Mouse (Mus musculus): ENCODE data around the gene Rnf157. TPM values are rescaled to one million over a fixed set of nuclear protein-coding genes. Genes with fewer than 3 reads are reported as not detected.
"Not testable (repeated sequence)": the region's sequence is repeated elsewhere in the genome, so short reads cannot be mapped to it uniquely, and the experiment has no call there.

The Rnf157 gene
- polyA plus RNA-seq, 1 experiment from 2014 or later: 4.9 TPM

DNA sequence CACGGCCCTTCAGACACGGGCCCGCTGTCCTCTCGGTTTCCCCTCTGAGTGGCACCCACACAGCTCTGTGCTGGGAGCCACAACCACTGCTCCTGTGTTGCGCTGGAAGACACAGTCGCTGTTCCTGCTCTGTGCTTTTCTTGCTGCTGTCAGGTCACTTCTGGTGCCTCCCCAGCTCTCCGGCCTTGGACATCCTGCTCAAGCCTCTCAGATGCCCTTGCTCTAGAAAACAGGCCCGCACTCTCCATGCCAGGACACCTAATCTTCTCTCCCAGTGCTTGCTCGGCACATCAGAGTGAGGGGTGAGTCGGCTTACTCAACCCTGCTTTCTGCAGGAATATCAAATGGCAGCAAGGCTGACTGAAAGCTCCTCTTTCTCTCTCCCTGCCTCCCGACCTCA lies 28.7 kb downstream of the Rnf157 start:
- Histone ChIP-seq H3K36me3 (ENCODE audit: control insufficient read depth, insufficient read depth) (no peaks in the 10 kb centered on the region), H3K9me3 (ENCODE audit: control insufficient read depth) (no peaks in the 10 kb centered on the region), H3K4me3 (ENCODE audit: low read depth, low read length) (no peak overlapping the region), H3K4me1 (replicated peaks; ENCODE audit: control insufficient read depth, insufficient read depth, low read length) (no peaks in the 10 kb centered on the region), H3K9ac (ENCODE audit: low read depth, low read length) (no peak overlapping the region), H3K4me2 (replicated peaks; ENCODE audit: low read depth) (no peak overlapping the region), H3K27ac (ENCODE audit: low read depth, low read length) (no peak overlapping the region), H3K27me3 (replicated peaks; ENCODE audit: control insufficient read depth, insufficient read depth, low read length) (no peaks in the 10 kb centered on the region)
- 88% methylated on average over 11 of the region's 11 CpGs for WGBS
- ATAC-seq: no peak
- TF ChIP-seq CTCF (IDR thresholded peaks at IDR 0.05; ENCODE audit: low read depth): no peak

- H3K4me3 ChIP-seq (ENCODE audit: low read depth, low read length); H3K9ac ChIP-seq (ENCODE audit: low read depth, low read length); H3K27ac ChIP-seq (ENCODE audit: low read depth, low read length); H3K4me2 ChIP-seq (replicated peaks; ENCODE audit: low read depth); H3K27me3 ChIP-seq (replicated peaks; ENCODE audit: control insufficient read depth, insufficient read depth, low read length); H3K36me3 ChIP-seq (ENCODE audit: control insufficient read depth, insufficient read depth); ATAC-seq; H3K9me3 ChIP-seq (ENCODE audit: control insufficient read depth); H3K4me1 ChIP-seq (replicated peaks; ENCODE audit: control insufficient read depth, insufficient read depth, low read length): not testable (repeated sequence)
- 83% methylated on average over 5 of the region's 5 CpGs for WGBS
Measured at GRCm38 (mm10) chr11:116383070-116383469, 29.8 kb downstream of the Rnf157 start.

- H3K9ac ChIP-seq (ENCODE audit: low read depth, low read length): no peak overlapping the region
- no peaks in the 10 kb centered on the region for H3K4me1 ChIP-seq (replicated peaks; ENCODE audit: control insufficient read depth, insufficient read depth, low read length)
- no peak overlapping the region for H3K27ac ChIP-seq (ENCODE audit: low read depth, low read length)
- ATAC-seq: no peak
- H3K36me3 ChIP-seq (ENCODE audit: control insufficient read depth, insufficient read depth): no peaks in the 10 kb centered on the region
- no peak overlapping the region for H3K4me3 ChIP-seq (ENCODE audit: low read depth, low read length)
- H3K27me3 ChIP-seq (replicated peaks; ENCODE audit: control insufficient read depth, insufficient read depth, low read length): no peaks in the 10 kb centered on the region
- WGBS: 73% methylated on average over 7 of the region's 7 CpGs
- TF ChIP-seq CTCF (IDR thresholded peaks at IDR 0.05; ENCODE audit: low read depth): no peak
- H3K4me2 ChIP-seq (replicated peaks; ENCODE audit: low read depth): no peak overlapping the region
- H3K9me3 ChIP-seq (ENCODE audit: control insufficient read depth): no peaks in the 10 kb centered on the region
Measured at GRCm38 (mm10) chr11:116380767-116381166, 32.1 kb downstream of the Rnf157 start.

GRCm38 (mm10) chr11:116379530-116379929 lies 33.3 kb downstream of the Rnf157 start:
- Histone ChIP-seq H3K4me3 (ENCODE audit: low read depth, low read length) (no peak overlapping the region), H3K9me3 (ENCODE audit: control insufficient read depth) (no peaks in the 10 kb centered on the region), H3K27me3 (replicated peaks; ENCODE audit: control insufficient read depth, insufficient read depth, low read length) (no peaks in the 10 kb centered on the region), H3K4me2 (replicated peaks; ENCODE audit: low read depth) (no peak overlapping the region), H3K27ac (ENCODE audit: low read depth, low read length) (no peak overlapping the region), H3K9ac (ENCODE audit: low read depth, low read length) (no peak overlapping the region), H3K36me3 (ENCODE audit: control insufficient read depth, insufficient read depth) (no peaks in the 10 kb centered on the region), H3K4me1 (replicated peaks; ENCODE audit: control insufficient read depth, insufficient read depth, low read length) (no peaks in the 10 kb centered on the region)
- no peak for TF ChIP-seq CTCF (IDR thresholded peaks at IDR 0.05; ENCODE audit: low read depth)
- no peak for ATAC-seq
- WGBS: 75% methylated on average over 6 of the region's 6 CpGs

DNA sequence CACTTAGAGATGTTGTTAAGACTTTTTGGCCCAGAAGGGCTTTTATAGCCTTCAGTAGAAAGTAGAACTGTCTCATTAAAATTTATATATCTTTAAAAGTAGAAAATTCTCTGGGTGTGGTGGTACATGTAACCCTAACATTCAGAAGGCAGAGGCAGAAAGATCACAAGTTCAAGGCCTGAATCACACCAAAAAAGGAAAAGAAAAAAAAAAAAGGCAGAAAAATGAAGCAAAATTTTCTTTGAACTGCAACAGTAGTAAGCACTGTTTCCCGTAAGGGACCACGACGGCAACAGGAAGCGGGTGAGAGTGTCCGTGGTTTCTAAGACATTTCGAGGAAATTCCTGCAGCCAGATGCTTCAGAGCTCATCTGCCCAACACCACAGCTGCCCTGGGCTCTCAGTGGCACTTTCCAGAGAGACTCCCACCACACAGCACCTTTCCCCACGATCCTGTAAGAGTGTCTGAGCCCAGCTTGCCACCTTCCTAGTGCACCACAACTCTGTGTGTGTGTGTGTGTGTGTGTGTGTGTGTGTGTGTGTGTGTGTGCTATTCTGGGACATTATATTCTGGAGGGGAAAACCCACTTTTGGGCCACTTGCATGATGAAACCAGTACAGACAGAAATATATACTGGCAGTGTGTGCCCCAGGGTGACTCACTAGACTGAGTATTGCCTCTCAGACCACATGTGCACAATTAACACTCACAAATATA lies 35.7 kb downstream of the Rnf157 start:
- H3K27me3 ChIP-seq (replicated peaks; ENCODE audit: control insufficient read depth, insufficient read depth, low read length): no peaks in the 10 kb centered on the region
- no peak overlapping the region for H3K4me2 ChIP-seq (replicated peaks; ENCODE audit: low read depth)
- H3K4me3 ChIP-seq (ENCODE audit: low read depth, low read length): no peak overlapping the region
- TF ChIP-seq CTCF (IDR thresholded peaks at IDR 0.05; ENCODE audit: low read depth): no peak
- no peak overlapping the region for H3K27ac ChIP-seq (ENCODE audit: low read depth, low read length)
- H3K9ac ChIP-seq (ENCODE audit: low read depth, low read length): no peak overlapping the region
- no peaks in the 10 kb centered on the region for H3K36me3 ChIP-seq (ENCODE audit: control insufficient read depth, insufficient read depth)
- H3K4me1 ChIP-seq (replicated peaks; ENCODE audit: control insufficient read depth, insufficient read depth, low read length): no peaks in the 10 kb centered on the region
- no peaks in the 10 kb centered on the region for H3K9me3 ChIP-seq (ENCODE audit: control insufficient read depth)
- no peak for ATAC-seq
- 63% methylated on average over 7 of the region's 7 CpGs for WGBS

- no peaks in the 10 kb centered on the region for H3K9me3 ChIP-seq (ENCODE audit: control insufficient read depth)
- 0 out of 2 replicates have a peak, but pooled peaks cover 3% of the 10 kb centered on the region for H3K4me1 ChIP-seq (replicated peaks; ENCODE audit: control insufficient read depth, insufficient read depth, low read length)
- H3K27ac ChIP-seq (ENCODE audit: low read depth, low read length): no peak overlapping the region
- no peaks in the 10 kb centered on the region for H3K36me3 ChIP-seq (ENCODE audit: control insufficient read depth, insufficient read depth)
- H3K27me3 ChIP-seq (replicated peaks; ENCODE audit: control insufficient read depth, insufficient read depth, low read length): no peaks in the 10 kb centered on the region
- H3K4me3 ChIP-seq (ENCODE audit: low read depth, low read length): no peak overlapping the region
- 58% methylated on average over 4 of the region's 4 CpGs for WGBS
- H3K4me2 ChIP-seq (replicated peaks; ENCODE audit: low read depth): no peak overlapping the region
- no peak overlapping the region for H3K9ac ChIP-seq (ENCODE audit: low read depth, low read length)
- TF ChIP-seq CTCF (IDR thresholded peaks at IDR 0.05; ENCODE audit: low read depth): no peak
- ATAC-seq: no peak
Measured at GRCm38 (mm10) chr11:116371894-116372450, 40.9 kb downstream of the Rnf157 start.
